Mouse (Mus musculus): Measurements from ENCODE around the gene Coil.
"Not testable (repeated sequence)": the region's sequence is repeated elsewhere in the genome, so short reads cannot be mapped to it uniquely, and the experiment has no call there.

The Coil gene

DNA sequence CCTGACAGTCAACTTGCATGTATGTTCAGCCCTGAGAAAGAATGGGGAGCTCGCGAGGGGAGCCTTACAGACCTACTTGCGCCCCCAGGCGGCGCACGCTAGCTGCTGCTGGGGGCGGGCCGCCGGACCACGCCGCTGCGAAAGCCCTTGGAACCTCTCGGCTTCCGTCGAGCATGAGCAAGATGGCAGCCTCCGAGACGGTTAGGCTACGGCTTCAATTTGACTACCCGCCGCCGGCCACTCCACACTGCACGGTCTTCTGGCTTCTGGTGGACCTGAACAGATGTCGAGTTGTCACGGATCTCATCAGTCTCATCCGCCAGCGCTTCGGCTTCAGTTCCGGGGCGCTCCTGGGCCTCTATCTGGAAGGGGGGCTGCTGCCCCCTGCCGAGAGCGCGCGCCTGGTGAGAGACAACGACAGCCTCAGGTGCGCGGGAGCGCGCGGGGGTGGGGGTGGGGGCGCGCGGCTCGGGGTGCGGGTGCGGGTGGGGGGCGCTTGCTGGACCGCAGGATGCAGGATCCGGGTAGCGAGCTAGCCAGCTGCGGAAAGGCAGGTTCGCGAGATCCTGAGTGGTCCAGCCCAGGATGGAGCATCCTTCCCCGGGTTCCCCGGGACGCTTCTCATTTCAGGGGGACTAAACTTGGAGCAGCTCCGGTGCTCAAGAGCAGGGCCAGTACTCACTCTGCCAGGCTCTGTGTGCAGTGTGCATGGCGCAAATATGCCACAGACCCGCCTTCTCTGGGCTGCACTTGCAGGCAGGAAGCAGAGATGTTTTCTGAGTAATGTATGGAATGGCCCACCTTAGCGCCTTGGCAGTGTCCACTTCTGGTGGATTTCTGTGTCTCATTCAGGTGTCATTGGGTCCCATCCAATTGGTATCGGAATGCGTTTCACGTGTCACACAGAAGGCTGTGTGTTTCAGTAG is 4.0 kb downstream of the Coil start:
- DNase-seq = peak; percentile 93

DNA sequence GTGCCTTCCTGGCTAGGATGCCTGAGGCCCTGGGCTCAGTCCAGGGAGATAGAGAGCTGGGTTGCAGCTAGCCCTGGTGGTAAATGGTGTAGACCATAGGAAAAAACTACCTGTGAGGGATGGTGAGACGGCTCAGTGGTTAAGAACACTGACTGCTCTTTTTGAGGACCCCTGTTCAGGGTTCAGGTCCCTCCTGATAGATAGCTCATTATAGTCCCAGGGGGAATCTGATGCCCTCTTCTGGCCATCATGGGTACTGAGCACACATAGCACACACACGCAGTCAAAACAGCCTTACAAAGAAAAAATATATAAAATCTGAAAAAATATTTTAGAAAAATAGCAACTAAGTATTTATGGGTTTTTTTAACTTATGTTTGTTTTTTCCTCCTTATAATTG is 6.3 kb downstream of the Coil start:
- DNase-seq = no peak

DNA sequence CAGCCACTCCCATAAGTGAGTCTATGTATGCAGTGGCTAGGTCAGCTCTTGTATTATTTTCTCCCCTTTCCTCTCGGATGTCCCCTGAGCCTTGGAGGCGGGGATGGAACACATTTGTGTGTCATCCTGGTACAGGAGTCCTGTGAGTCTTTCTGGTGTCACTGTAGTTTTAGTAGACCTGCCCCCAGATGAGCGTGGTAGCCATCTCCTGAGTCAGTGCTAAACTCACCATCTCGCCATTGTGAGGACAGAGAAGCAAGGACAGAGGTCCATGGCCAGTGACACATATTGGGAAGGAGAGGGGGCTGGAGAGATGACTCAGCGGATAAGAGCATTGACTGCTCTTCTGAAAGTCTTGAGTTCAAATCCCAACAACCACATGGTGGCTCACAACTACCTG is 7.1 kb downstream of the Coil start:
- DNase-seq = no peak

GRCm38 (mm10) chr11:88981337-88981736 is 11.3 kb downstream of the Coil start:
- DNase-seq = no peak

GRCm38 (mm10) chr11:88986616-88987015 is 16.6 kb downstream of the Coil start:
- DNase-seq = no peak

DNA sequence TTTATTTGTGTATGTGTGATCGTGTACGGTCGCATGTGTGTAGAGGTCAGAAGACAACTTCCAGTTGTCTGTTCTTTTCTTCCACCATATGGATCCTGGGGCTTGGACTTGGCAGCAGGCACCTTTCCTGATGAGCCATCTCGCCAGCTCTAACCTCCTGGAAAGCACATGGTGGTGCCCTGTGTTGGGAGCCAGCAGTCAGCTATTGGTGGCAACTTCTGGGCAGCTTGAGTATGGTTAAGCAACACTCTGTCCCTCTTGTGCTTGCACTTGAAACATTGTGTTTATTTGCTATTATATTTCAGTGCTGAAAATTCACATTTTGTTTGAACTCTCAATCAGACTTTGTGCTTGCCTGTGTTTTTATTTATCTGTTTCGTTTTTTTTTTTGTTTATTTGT is 18.9 kb downstream of the Coil start:
- no peak for DNase-seq

DNA sequence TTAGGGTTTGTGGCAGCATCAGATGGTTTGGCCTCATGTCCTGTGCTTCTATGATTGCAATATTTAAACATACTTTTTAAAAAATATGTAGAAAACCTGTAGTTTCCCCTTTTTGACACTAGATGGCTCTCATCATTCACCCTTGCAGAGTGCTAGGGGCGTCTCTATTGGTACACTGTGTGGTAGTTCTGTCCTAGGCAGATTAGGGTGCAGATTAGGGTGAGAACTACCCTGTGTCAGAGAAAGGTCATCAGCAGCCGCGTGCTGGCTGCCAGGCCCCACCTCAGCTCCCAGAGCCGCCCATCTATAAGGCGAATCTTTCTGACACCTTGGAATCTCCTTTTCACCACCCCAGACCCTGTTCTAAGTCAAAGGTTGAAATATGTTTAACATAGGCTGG is 19.5 kb downstream of the Coil start:
- DNase-seq = no peak

DNA sequence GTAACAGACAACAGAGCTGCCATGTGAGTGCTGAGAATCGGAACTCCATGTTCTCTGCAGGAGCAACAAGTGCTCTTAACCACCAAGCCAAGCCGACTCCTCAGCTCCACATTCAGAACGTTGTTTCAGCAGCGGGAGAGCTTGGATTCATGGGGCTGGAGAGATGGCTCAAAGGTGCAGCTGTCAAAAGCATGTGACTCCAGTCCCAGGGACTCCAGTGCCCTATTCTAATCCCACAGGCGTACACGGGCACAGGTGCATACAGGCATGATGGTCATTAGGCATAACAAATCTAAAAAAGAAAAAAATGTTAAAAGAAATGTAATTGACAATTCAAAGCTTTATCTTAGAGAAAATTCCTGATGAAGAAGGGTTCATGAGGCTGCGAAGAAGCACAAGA is 23.1 kb downstream of the Coil start:
- no peak for DNase-seq

DNA sequence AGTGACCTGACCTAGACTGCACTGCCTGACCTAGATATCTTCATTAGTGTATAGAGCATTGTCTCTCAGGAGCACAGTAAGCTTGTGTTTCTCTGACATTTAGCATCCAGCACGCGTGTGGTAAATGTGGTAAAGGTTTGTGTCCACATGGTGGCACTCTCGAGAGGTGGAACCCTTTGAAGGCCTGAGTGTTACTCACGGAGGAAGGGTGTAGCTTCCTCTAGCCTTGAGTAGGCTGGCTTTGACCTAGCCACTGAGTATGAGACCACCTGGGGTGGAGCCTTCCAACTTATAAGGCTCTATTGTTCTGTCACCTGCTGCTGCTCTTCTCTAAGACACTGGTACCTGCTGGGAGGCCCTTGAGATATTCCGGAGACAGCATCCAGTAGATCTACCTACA is 23.6 kb downstream of the Coil start:
- peak; percentile 84 for DNase-seq

DNA sequence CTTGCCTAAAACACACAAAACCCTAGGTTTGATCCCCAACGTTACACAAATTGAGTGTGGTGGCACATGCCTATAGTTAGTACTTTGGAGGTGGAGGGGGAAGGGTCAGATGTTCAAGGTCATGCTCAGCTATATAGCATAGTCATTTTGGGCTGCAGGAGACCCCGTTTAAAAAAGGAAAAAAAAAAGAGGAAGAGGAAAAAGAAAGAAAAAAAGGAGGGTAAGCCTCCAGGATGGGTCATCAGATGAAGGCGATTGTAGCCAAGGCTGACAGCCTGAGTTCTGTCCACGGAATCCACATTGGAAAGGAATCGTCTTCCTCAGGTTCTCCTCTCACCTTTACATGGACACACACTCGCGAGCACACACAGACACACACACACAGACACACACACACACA is 24.4 kb downstream of the Coil start:
- DNase-seq = no peak

- DNase-seq = no peak
Measured at GRCm38 (mm10) chr11:88995616-88996015, 25.6 kb downstream of the Coil start.

DNA sequence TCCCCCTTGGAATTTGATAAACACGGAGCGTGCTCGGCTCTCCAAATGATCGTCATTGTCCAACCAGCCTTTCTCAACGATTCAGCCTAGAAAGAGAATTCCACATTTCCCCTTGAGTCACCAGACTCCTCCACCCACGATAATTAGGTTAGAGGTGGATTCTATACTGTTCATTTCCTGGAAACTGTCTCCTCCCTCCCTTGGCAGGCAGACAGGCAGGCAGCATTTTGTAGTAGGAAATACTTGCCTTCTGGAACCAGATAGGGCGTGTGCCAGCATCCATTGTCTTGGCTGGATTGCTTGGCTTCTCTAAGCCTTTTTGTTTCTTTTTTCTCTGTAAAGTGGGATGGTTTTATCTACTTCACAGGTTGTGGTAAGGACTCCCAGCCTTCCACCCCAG is 26.4 kb downstream of the Coil start:
- peak; percentile 67 for DNase-seq

DNA sequence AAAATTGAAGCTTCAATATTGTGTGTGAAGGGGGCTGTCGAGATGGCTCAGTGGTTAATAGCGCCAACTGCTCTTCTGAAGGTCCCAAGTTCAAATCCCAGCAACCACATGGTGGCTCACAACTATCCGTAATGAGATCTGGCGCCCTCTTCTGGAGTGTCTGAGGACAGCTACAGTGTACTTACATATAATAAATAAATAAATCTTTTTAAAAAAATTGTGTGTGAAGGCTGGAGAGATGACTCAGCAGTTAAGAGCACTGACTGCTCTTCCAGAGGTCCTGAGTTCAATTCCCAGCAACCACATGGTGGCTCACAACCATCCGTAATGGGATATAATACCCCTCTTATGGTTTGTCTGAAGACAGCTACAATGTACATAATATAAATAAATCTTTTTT is 27.3 kb downstream of the Coil start:
- DNase-seq = not testable (repeated sequence)

DNA sequence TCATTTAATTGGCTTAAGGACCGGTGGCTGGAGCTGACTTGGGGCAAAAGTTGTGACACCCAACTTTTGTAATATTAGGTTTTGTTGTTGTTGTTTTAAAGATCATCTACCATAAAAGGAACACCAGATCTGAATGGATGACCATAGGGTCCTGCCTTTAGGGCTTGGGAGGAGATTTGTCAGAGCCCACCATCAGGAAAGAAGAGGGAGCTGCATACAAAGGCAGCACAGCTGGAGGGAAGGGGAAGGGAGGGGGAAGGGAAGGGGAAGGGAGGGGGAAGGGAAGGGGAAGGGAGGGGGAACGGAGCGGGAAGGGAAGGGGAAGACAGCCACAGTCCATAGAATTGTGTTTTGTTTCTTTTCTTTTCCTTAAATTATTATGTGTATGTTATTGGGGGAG is 28.4 kb downstream of the Coil start:
- DNase-seq = no peak

GRCm38 (mm10) chr11:88998974-88999722 is 29.1 kb downstream of the Coil start, which contains the start of gene Trim25:
TSS of gene Trim25 (plus strand) at chr11:88999376.
- peak; percentile 95 for DNase-seq

DNA sequence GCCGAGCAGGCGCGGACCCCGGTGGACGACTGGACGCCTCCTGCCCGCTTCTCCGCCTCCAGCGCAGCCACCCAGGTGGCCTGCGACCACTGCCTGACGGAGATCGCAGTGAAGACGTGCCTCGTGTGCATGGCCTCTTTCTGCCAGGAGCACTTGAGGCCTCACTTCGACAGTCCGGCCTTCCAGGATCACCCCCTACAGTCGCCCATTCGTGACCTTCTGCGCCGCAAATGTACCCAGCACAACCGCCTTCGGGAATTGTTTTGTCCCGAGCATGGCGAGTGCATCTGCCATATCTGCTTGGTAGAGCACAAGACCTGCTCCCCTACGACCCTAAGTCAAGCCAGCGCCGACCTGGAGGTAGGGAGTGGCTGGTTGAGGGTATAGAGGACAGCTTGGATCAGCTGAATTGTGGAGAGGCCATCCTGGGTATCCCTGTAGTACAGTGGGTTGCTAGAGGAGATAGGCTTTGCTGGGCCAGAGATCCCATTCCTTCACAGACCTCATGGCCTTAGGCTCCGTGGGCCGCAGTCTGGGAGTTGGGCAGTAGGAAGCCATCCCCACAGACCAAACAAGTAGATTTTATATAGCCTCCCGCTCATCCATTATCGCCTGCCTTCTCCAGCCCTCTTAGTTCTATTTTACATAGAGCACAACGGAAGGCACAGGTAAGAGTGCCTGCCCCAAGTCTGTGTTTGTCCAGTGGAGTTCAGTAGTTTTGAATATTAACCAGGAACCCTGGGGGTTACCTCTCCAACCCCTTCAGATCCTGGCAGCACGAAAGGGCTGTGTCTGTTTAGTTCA is 29.9 kb downstream of the Coil start:
- no peak for DNase-seq

- no peak for DNase-seq
Measured at GRCm38 (mm10) chr11:89000527-89000819, 30.4 kb downstream of the Coil start.

- no peak for DNase-seq
Measured at GRCm38 (mm10) chr11:89001569-89001968, 31.5 kb downstream of the Coil start.

DNA sequence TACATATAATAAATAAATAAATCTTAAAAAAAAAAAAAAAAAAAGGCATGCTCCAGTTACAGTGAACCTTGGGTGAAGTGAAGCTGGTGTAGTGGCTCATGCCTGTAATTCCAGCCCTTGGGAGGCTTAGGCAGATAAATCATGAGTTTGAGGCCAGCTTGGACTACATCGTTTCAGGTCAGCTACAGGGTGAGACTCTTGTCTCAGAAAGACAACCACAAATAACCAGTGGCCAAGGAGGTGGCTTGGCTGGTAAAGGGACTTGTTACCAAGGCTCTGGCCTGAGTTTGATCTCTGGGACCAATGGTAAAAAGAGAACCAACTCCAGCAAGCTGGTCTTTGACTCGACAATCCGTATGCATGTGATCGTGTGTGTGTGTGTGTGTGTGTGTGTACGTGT is 32.0 kb downstream of the Coil start:
- DNase-seq = no peak

- no peak for DNase-seq
Measured at GRCm38 (mm10) chr11:89002621-89003020, 32.6 kb downstream of the Coil start.

GRCm38 (mm10) chr11:89003078-89003477 is 33.0 kb downstream of the Coil start:
- DNase-seq = no peak

GRCm38 (mm10) chr11:89003726-89004125 is 33.7 kb downstream of the Coil start:
- DNase-seq = no peak

DNA sequence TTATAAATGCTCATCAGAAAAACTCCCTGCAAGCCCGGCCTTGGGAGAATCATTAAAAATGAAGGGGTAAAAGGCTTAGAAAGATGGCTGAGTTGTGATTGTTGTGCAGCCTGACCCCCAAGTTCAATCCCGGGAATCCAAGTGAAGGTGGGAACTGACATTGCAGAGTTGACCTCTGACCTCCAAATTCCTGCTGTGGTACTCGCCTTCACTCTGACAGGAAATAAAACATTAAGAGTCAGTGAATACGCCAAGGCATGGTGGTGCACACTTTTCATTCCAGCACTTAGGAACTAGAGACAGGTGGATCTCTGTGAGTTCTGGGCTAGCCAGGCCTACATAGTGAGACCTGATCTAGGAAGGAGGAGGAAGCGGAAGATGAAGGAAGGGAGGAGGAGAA is 35.4 kb downstream of the Coil start:
- DNase-seq = no peak

- no peak for DNase-seq
Measured at GRCm38 (mm10) chr11:89006404-89006803, 36.4 kb downstream of the Coil start.

All from lung, postnatal 14 days (tissue).